Mouse (Mus musculus): ENCODE results near the gene Rragc. TPM values are rescaled to one million over a fixed set of nuclear protein-coding genes. Genes with fewer than 3 reads are reported as not detected.
"Not testable (repeated sequence)": the region's sequence is repeated elsewhere in the genome, so short reads cannot be mapped to it uniquely, and the experiment has no call there.

The Rragc gene
- polyA plus RNA-seq, 1 experiment from 2014 or later: 80.9 TPM

GRCm38 (mm10) chr4:123917548-123918140 is 398 bp downstream of the Rragc start, which contains the start of gene 4930535I16Rik:
TSS of gene 4930535I16Rik (minus strand) at chr4:123918022.
- DNase-seq (ENCODE audit: low read depth, low spot score) (no peak), ATAC-seq (peak; percentile 27)
- ChIA-PET POLR2A (interaction anchor here (1.3 kb wide), 1 partner anchor 14 kb away, joined by 4 read pairs; the partner anchor contains the start of gene Mycbp), CTCF (no interaction called here)
- TF ChIP-seq CTCF (IDR thresholded peaks at IDR 0.05): no peak
- in situ Hi-C loops (cut with MboI; ENCODE audit: low pct_unique_long_range_greater_than_20kb): loop anchor here (25.0 kb wide), 1 partner anchor 505 kb away; no protein-coding TSS in a partner anchor
- no peaks in the 10 kb centered on the region for H3K27me3 ChIP-seq

DNA sequence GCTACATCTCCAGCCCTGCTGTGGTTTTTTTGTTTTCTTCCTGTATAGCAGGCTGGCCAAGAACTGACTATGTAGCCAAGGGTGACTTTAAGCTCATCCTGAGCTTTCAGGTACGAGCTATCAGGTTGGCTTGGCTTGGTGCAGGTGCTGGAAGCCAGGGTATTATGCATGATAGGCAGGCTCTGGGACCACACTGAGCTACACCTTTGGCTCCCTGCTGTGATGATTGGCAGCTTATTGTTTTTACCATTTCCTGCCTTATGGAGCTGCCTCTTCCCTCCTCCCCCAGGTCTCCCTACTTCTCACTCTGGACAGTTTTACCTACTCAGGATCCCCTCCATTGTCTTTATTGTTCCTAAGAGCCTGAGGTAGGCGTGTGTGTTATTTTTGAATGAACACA is 1.6 kb downstream of the Rragc start:
- no peaks in the 10 kb centered on the region for H3K27me3 ChIP-seq
- in situ Hi-C loops (cut with MboI; ENCODE audit: low pct_unique_long_range_greater_than_20kb): loop anchor here (25.0 kb wide), 1 partner anchor 507 kb away; no protein-coding TSS in a partner anchor
- POLR2A ChIA-PET: interaction anchor here (0.9 kb wide), 1 partner anchor 13 kb away, joined by 4 read pairs; no protein-coding TSS in a partner anchor
- TF ChIP-seq CTCF (IDR thresholded peaks at IDR 0.05): no peak
- no peak for ATAC-seq
- CTCF ChIA-PET: interaction anchor here (1.0 kb wide), 2 partner anchors 13 to 21 kb away, joined by 3 to 4 read pairs; no protein-coding TSS in a partner anchor
- DNase-seq (ENCODE audit: low read depth, low spot score): no peak

DNA sequence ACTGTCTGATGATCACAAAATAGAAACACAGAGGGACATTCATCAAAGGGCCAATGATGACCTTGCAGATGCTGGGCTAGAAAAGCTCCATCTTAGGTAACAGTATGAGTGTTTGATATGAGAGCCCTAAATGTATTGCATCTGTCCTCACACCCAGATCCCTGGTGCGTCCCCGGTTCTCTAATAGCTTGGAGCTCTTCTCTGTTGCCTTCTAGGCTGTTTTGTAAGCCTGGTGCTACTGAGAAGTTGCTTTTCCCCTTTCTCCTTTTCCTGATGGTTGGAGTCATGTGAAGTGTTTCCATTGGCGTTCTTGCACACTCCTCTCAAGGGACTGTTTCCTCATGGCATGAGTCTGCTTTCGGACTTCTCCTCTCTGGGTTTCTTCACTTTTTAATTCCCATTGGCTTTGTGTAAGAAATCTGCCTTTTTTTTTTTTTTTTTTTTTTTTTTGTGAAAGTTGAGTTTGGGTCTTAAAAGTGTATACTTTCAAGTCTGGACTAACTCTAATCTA is 3.9 kb downstream of the Rragc start:
- no peak for DNase-seq (ENCODE audit: low read depth, low spot score)
- in situ Hi-C loops (cut with MboI; ENCODE audit: low pct_unique_long_range_greater_than_20kb): loop anchor here (25.0 kb wide), 1 partner anchor 509 kb away; no protein-coding TSS in a partner anchor
- no peak for ATAC-seq
- H3K27me3 ChIP-seq: no peaks in the 10 kb centered on the region
- TF ChIP-seq CTCF (IDR thresholded peaks at IDR 0.05): no peak
- ChIA-PET POLR2A (no interaction called here), CTCF (interaction anchor here (1.3 kb wide), 1 partner anchor 19 kb away, joined by 4 read pairs; no protein-coding TSS in a partner anchor)

DNA sequence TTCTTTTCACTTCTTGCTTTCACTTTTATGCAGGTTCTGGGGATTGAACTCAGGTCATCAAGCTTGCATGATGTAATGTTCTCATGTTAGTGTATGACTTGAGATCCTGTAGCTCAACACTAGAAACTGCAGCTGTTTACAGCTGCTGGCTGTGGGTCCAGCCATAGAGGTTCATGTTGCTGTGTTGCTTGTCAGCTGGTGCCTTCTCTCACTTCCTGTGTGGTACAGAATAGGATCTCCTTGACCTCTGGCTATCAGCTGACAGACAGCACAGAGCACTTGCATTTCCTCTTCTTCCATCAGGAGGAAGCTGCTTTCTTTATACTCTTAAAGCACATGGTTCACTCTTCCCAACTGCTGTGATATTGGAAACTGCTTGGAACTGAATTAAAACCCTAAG is 10.7 kb downstream of the Rragc start:
- no peaks in the 10 kb centered on the region for H3K27me3 ChIP-seq
- ChIA-PET POLR2A (interaction anchor here (1.1 kb wide), 1 partner anchor 11 kb away, joined by 3 read pairs; the partner anchor contains the start of gene Rragc), CTCF (interaction anchor here (1.0 kb wide), 1 partner anchor 12 kb away, joined by 3 read pairs; no protein-coding TSS in a partner anchor)
- no peak for TF ChIP-seq CTCF (IDR thresholded peaks at IDR 0.05)
- in situ Hi-C loops (cut with MboI; ENCODE audit: low pct_unique_long_range_greater_than_20kb): no loop called here
- no peak for ATAC-seq
- DNase-seq (ENCODE audit: low read depth, low spot score): no peak

DNA sequence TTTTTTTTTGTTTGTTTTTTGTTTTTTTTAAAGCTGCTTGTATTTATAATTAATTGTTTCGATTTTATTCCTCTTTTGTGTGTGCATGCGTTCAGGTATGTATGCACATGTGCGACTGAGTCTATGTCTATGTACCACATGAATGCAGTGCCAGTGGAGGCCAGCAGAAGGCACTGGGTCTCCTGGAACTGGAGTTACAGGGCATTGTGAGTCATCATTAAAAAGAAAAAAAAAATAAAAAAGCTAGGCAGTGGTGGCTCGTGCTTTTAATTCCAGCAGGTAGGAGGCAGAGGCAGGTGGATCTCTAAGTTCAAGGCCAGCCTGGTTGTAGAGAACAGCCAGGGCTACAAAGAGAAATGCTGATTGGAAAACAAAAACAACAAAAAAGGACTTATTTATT is 12.7 kb downstream of the Rragc start:
- no peak for TF ChIP-seq CTCF (IDR thresholded peaks at IDR 0.05)
- in situ Hi-C loops (cut with MboI; ENCODE audit: low pct_unique_long_range_greater_than_20kb): no loop called here
- ATAC-seq (no peak), DNase-seq (ENCODE audit: low read depth, low spot score) (no peak)
- H3K27me3 ChIP-seq: no peaks in the 10 kb centered on the region
- CTCF ChIA-PET: interaction anchor here (1.6 to 3.0 kb wide), 2 partner anchors 7 to 10 kb away, joined by 3 to 9 read pairs; no protein-coding TSS in a partner anchor
- POLR2A ChIA-PET: no interaction called here

- CTCF ChIA-PET: no interaction called here
- ATAC-seq (no peak), DNase-seq (ENCODE audit: low read depth, low spot score) (no peak)
- POLR2A ChIA-PET: no interaction called here
- TF ChIP-seq CTCF (IDR thresholded peaks at IDR 0.05): no peak
- H3K27me3 ChIP-seq: no peaks in the 10 kb centered on the region
- in situ Hi-C loops (cut with MboI; ENCODE audit: low pct_unique_long_range_greater_than_20kb): no loop called here
Measured at GRCm38 (mm10) chr4:123934306-123934705, 17.1 kb downstream of the Rragc start.

DNA sequence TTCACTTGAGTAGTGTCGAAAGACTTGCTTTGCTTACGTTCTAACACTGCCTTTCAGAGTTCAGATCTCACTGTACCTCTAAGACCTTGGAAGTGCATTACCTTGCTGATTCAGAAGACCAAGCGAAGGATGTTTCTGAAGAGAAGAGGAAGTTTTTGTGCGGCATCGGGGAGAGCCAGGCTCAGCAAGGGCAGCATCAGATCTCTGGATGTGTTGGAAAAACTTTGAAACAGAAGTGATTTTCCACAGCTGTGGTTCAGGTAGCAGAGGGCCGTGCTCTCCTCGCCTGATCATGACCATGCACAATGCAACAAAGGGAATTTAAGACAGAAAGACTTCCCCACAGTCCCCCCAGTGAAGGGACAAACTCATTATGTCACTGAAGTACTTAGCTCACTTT is 18.8 kb downstream of the Rragc start:
- in situ Hi-C loops (cut with MboI; ENCODE audit: low pct_unique_long_range_greater_than_20kb): no loop called here
- ATAC-seq: no peak
- CTCF ChIA-PET: interaction anchor here (1.4 kb wide), 1 partner anchor 16 kb away, joined by 4 read pairs; no protein-coding TSS in a partner anchor
- no peak for TF ChIP-seq CTCF (IDR thresholded peaks at IDR 0.05)
- POLR2A ChIA-PET: no interaction called here
- no peak for DNase-seq (ENCODE audit: low read depth, low spot score)
- H3K27me3 ChIP-seq: no peaks in the 10 kb centered on the region

GRCm38 (mm10) chr4:123939838-123940237 is 22.6 kb downstream of the Rragc start:
- ATAC-seq: peak; percentile 26
- peak; percentile 79 for TF ChIP-seq CTCF (IDR thresholded peaks at IDR 0.05)
- ChIA-PET CTCF (interaction anchor here (0.8 to 2.9 kb wide), 9 partner anchors 10 to 171 kb away, joined by 3 to 15 read pairs (median 4); no protein-coding TSS in a partner anchor), POLR2A (no interaction called here)
- peak; percentile 44 for DNase-seq (ENCODE audit: low read depth, low spot score)
- H3K27me3 ChIP-seq: no peaks in the 10 kb centered on the region
- in situ Hi-C loops (cut with MboI; ENCODE audit: low pct_unique_long_range_greater_than_20kb): no loop called here

DNA sequence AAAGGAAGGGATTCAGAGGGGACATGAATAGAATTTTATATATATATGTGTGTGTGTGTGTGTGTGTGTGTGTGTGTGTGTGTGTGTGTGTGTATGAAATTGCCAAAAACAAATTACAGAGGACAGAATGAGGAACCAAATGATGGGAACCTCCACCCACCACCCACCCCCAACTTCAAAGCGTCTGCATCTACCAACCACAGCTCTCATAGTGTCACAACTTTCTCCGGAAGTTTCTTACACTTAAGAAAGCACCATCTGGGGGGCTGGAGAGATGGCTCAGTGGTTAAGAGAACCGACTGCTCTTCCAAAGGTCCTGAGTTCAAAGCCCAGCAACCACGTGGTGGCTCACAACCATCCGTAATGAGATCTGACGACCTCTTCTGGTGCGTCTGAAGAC is 23.6 kb downstream of the Rragc start:
- H3K27me3 ChIP-seq; in situ Hi-C loops (cut with MboI; ENCODE audit: low pct_unique_long_range_greater_than_20kb); ATAC-seq; DNase-seq (ENCODE audit: low read depth, low spot score); POLR2A ChIA-PET: not testable (repeated sequence)
- CTCF ChIA-PET: interaction anchor here (2.9 kb wide), 1 partner anchor 9 kb away, joined by 15 read pairs; no protein-coding TSS in a partner anchor

GRCm38 (mm10) chr4:123946701-123947100 is 29.5 kb downstream of the Rragc start:
- POLR2A ChIA-PET: no interaction called here
- TF ChIP-seq CTCF (IDR thresholded peaks at IDR 0.05): no peak
- DNase-seq (ENCODE audit: low read depth, low spot score) (no peak), ATAC-seq (no peak)
- in situ Hi-C loops (cut with MboI; ENCODE audit: low pct_unique_long_range_greater_than_20kb): no loop called here
- H3K27me3 ChIP-seq: no peaks in the 10 kb centered on the region
- CTCF ChIA-PET: interaction anchor here (1.0 kb wide), 1 partner anchor 9 kb away, joined by 4 read pairs; no protein-coding TSS in a partner anchor

- CTCF ChIA-PET: interaction anchor here (1.0 kb wide), 1 partner anchor 9 kb away, joined by 4 read pairs; no protein-coding TSS in a partner anchor
- H3K27me3 ChIP-seq: no peaks in the 10 kb centered on the region
- no peak for DNase-seq (ENCODE audit: low read depth, low spot score)
- POLR2A ChIA-PET: no interaction called here
- no peak for ATAC-seq
- in situ Hi-C loops (cut with MboI; ENCODE audit: low pct_unique_long_range_greater_than_20kb): no loop called here
- no peak for TF ChIP-seq CTCF (IDR thresholded peaks at IDR 0.05)
Measured at GRCm38 (mm10) chr4:123947149-123947548, 29.9 kb downstream of the Rragc start.
